Mouse (Mus musculus): ENCODE data around the gene Wbp2nl.
A peak's percentile ranks its signal among the peaks of the same experiment; 100 is the strongest.

The Wbp2nl gene

GRCm38 (mm10) chr15:82290252-82290651, 8.5 kb upstream of the Wbp2nl start:
- H3K4me1 ChIP-seq (replicated peaks; ENCODE audit: low read depth, low read length) = peaks cover 29% of the 10 kb centered on the region
- H3K9me3 ChIP-seq (ENCODE audit: low read length) = no peaks in the 10 kb centered on the region
- H3K36me3 ChIP-seq (ENCODE audit: insufficient read depth, low read length) = peaks cover 39% of the 10 kb centered on the region
- no peak for TF ChIP-seq POU5F1 (IDR thresholded peaks at IDR 0.05; ENCODE audit: borderline replicate concordance, low read length)
- no peak for TF ChIP-seq CTCF (conservative IDR thresholded peaks at IDR 0.05; ENCODE audit: low read length)
- no peak for TF ChIP-seq NANOG (IDR thresholded peaks at IDR 0.05; ENCODE audit: borderline replicate concordance, low read length)
- H3K27me3 ChIP-seq (ENCODE audit: insufficient read depth, low read length) = no peaks in the 10 kb centered on the region
- H3K4me3 ChIP-seq (replicated peaks; ENCODE audit: low read length) = no peak overlapping the region

- Histone ChIP-seq H3K36me3 (ENCODE audit: insufficient read depth, low read length) (peaks cover 27% of the 10 kb centered on the region), H3K4me1 (replicated peaks; ENCODE audit: low read depth, low read length) (peaks cover 25% of the 10 kb centered on the region), H3K27me3 (ENCODE audit: insufficient read depth, low read length) (no peaks in the 10 kb centered on the region), H3K9me3 (ENCODE audit: low read length) (no peaks in the 10 kb centered on the region), H3K4me3 (replicated peaks; ENCODE audit: low read length) (no peak overlapping the region)
- TF ChIP-seq CTCF (conservative IDR thresholded peaks at IDR 0.05; ENCODE audit: low read length) (no peak), POU5F1 (IDR thresholded peaks at IDR 0.05; ENCODE audit: borderline replicate concordance, low read length) (no peak), NANOG (IDR thresholded peaks at IDR 0.05; ENCODE audit: borderline replicate concordance, low read length) (no peak)
Observed at GRCm38 (mm10) chr15:82292851-82293250, 5.9 kb upstream of the Wbp2nl start.

GRCm38 (mm10) chr15:82293271-82293711, 5.5 kb upstream of the Wbp2nl start:
- H3K27me3 ChIP-seq (ENCODE audit: insufficient read depth, low read length) = no peaks in the 10 kb centered on the region
- H3K4me3 ChIP-seq (replicated peaks; ENCODE audit: low read length) = no peak overlapping the region
- peaks cover 25% of the 10 kb centered on the region for H3K4me1 ChIP-seq (replicated peaks; ENCODE audit: low read depth, low read length)
- H3K9me3 ChIP-seq (ENCODE audit: low read length) = no peaks in the 10 kb centered on the region
- TF ChIP-seq CTCF (conservative IDR thresholded peaks at IDR 0.05; ENCODE audit: low read length) = no peak
- no peak for TF ChIP-seq NANOG (IDR thresholded peaks at IDR 0.05; ENCODE audit: borderline replicate concordance, low read length)
- TF ChIP-seq POU5F1 (IDR thresholded peaks at IDR 0.05; ENCODE audit: borderline replicate concordance, low read length) = no peak
- peaks cover 27% of the 10 kb centered on the region for H3K36me3 ChIP-seq (ENCODE audit: insufficient read depth, low read length)

GRCm38 (mm10) chr15:82294059-82294458, 4.7 kb upstream of the Wbp2nl start:
- H3K4me1 ChIP-seq (replicated peaks; ENCODE audit: low read depth, low read length) = peaks cover 28% of the 10 kb centered on the region
- H3K4me3 ChIP-seq (replicated peaks; ENCODE audit: low read length) = no peak overlapping the region
- TF ChIP-seq NANOG (IDR thresholded peaks at IDR 0.05; ENCODE audit: borderline replicate concordance, low read length) = no peak
- peak; percentile 47 for TF ChIP-seq CTCF (conservative IDR thresholded peaks at IDR 0.05; ENCODE audit: low read length)
- peaks cover 19% of the 10 kb centered on the region for H3K36me3 ChIP-seq (ENCODE audit: insufficient read depth, low read length)
- H3K9me3 ChIP-seq (ENCODE audit: low read length) = no peaks in the 10 kb centered on the region
- peaks cover 6% of the 10 kb centered on the region for H3K27me3 ChIP-seq (ENCODE audit: insufficient read depth, low read length)

- TF ChIP-seq NANOG (IDR thresholded peaks at IDR 0.05; ENCODE audit: borderline replicate concordance, low read length) (no peak), POU5F1 (IDR thresholded peaks at IDR 0.05; ENCODE audit: borderline replicate concordance, low read length) (no peak), CTCF (conservative IDR thresholded peaks at IDR 0.05; ENCODE audit: low read length) (no peak)
- H3K27me3 ChIP-seq (ENCODE audit: insufficient read depth, low read length) = no peaks in the 10 kb centered on the region
- no peaks in the 10 kb centered on the region for H3K36me3 ChIP-seq (ENCODE audit: insufficient read depth, low read length)
- no peak overlapping the region for H3K4me3 ChIP-seq (replicated peaks; ENCODE audit: low read length)
- no peaks in the 10 kb centered on the region for H3K9me3 ChIP-seq (ENCODE audit: low read length)
- peaks cover 8% of the 10 kb centered on the region for H3K4me1 ChIP-seq (replicated peaks; ENCODE audit: low read depth, low read length)
Observed at GRCm38 (mm10) chr15:82307107-82307506, 8.4 kb downstream of the Wbp2nl start.

- Histone ChIP-seq H3K36me3 (ENCODE audit: insufficient read depth, low read length) (no peaks in the 10 kb centered on the region), H3K4me3 (replicated peaks; ENCODE audit: low read length) (no peak overlapping the region), H3K27me3 (ENCODE audit: insufficient read depth, low read length) (no peaks in the 10 kb centered on the region), H3K9me3 (ENCODE audit: low read length) (no peaks in the 10 kb centered on the region), H3K4me1 (replicated peaks; ENCODE audit: low read depth, low read length) (peaks cover 4% of the 10 kb centered on the region)
- TF ChIP-seq POU5F1 (IDR thresholded peaks at IDR 0.05; ENCODE audit: borderline replicate concordance, low read length) (no peak), NANOG (IDR thresholded peaks at IDR 0.05; ENCODE audit: borderline replicate concordance, low read length) (no peak), CTCF (conservative IDR thresholded peaks at IDR 0.05; ENCODE audit: low read length) (no peak)
Observed at GRCm38 (mm10) chr15:82308416-82308815, 9.7 kb downstream of the Wbp2nl start.

GRCm38 (mm10) chr15:82317839-82318238, 19.1 kb downstream of the Wbp2nl start:
- H3K9me3 ChIP-seq (ENCODE audit: low read length) = peaks cover 25% of the 10 kb centered on the region
- no peak overlapping the region for H3K4me3 ChIP-seq (replicated peaks; ENCODE audit: low read length)
- H3K36me3 ChIP-seq (ENCODE audit: insufficient read depth, low read length) = no peaks in the 10 kb centered on the region
- TF ChIP-seq NANOG (IDR thresholded peaks at IDR 0.05; ENCODE audit: borderline replicate concordance, low read length) (no peak), CTCF (conservative IDR thresholded peaks at IDR 0.05; ENCODE audit: low read length) (no peak), POU5F1 (IDR thresholded peaks at IDR 0.05; ENCODE audit: borderline replicate concordance, low read length) (no peak)
- H3K4me1 ChIP-seq (replicated peaks; ENCODE audit: low read depth, low read length) = peaks cover 4% of the 10 kb centered on the region
- no peaks in the 10 kb centered on the region for H3K27me3 ChIP-seq (ENCODE audit: insufficient read depth, low read length)

- H3K9me3 ChIP-seq (ENCODE audit: low read length) = peaks cover 25% of the 10 kb centered on the region
- TF ChIP-seq NANOG (IDR thresholded peaks at IDR 0.05; ENCODE audit: borderline replicate concordance, low read length) = no peak
- no peak for TF ChIP-seq CTCF (conservative IDR thresholded peaks at IDR 0.05; ENCODE audit: low read length)
- TF ChIP-seq POU5F1 (IDR thresholded peaks at IDR 0.05; ENCODE audit: borderline replicate concordance, low read length) = no peak
- no peaks in the 10 kb centered on the region for H3K27me3 ChIP-seq (ENCODE audit: insufficient read depth, low read length)
- no peak overlapping the region for H3K4me3 ChIP-seq (replicated peaks; ENCODE audit: low read length)
- peaks cover 7% of the 10 kb centered on the region for H3K4me1 ChIP-seq (replicated peaks; ENCODE audit: low read depth, low read length)
- H3K36me3 ChIP-seq (ENCODE audit: insufficient read depth, low read length) = no peaks in the 10 kb centered on the region
Observed at GRCm38 (mm10) chr15:82319613-82320012, 20.9 kb downstream of the Wbp2nl start.

- no peak for TF ChIP-seq NANOG (IDR thresholded peaks at IDR 0.05; ENCODE audit: borderline replicate concordance, low read length)
- no peak for TF ChIP-seq CTCF (conservative IDR thresholded peaks at IDR 0.05; ENCODE audit: low read length)
- TF ChIP-seq POU5F1 (IDR thresholded peaks at IDR 0.05; ENCODE audit: borderline replicate concordance, low read length) = no peak
- H3K36me3 ChIP-seq (ENCODE audit: insufficient read depth, low read length) = no peaks in the 10 kb centered on the region
- H3K9me3 ChIP-seq (ENCODE audit: low read length) = peaks cover 7% of the 10 kb centered on the region; the same call in 1 of the 2 replicates
- no peaks in the 10 kb centered on the region for H3K27me3 ChIP-seq (ENCODE audit: insufficient read depth, low read length)
- H3K4me3 ChIP-seq (replicated peaks; ENCODE audit: low read length) = no peak overlapping the region
- peaks cover 16% of the 10 kb centered on the region for H3K4me1 ChIP-seq (replicated peaks; ENCODE audit: low read depth, low read length)
Observed at GRCm38 (mm10) chr15:82322195-82322594, 23.4 kb downstream of the Wbp2nl start.

All from E14TG2a.4 (cell line).